Mouse (Mus musculus): ENCODE data around the gene Hbb-bs. TPM values are rescaled to one million over a fixed set of nuclear protein-coding genes. Genes with fewer than 3 reads are reported as not detected.

The Hbb-bs gene
- polyA plus RNA-seq (2015; fragmentation: Nextera tagmentation; extraction: Ambion mirVana) = 4,421 and 5,872 TPM in 2 replicates

- no peak for ATAC-seq (ENCODE audit: low FRiP score, low read depth)
- 94% methylated on average over 4 of the region's 4 CpGs for WGBS
- Histone ChIP-seq H3K9ac (no peak within 1 kb of the TSS), H3K27me3 (no peaks in the 10 kb centered on the region), H3K4me2 (no peak within 1 kb of the TSS), H3K9me3 (no peaks in the 10 kb centered on the region), H3K4me1 (replicated peaks) (no peaks in the 10 kb centered on the region), H3K27ac (replicated peaks) (no peak within 1 kb of the TSS), H3K36me3 (no peaks in the 10 kb centered on the region), H3K4me3 (no peak within 1 kb of the TSS)
These were observed at the start of gene Hbb-bs for GRCm38 (mm10) chr7:103827808-103828207. Gene Hbb-bs, minus strand, starts transcription at chr7:103828096.

- Histone ChIP-seq H3K4me3 (no peak overlapping the region), H3K9ac (no peak overlapping the region), H3K4me2 (no peak overlapping the region), H3K27me3 (no peaks in the 10 kb centered on the region), H3K36me3 (no peaks in the 10 kb centered on the region), H3K27ac (replicated peaks) (no peak overlapping the region), H3K4me1 (replicated peaks) (no peaks in the 10 kb centered on the region), H3K9me3 (no peaks in the 10 kb centered on the region)
- ATAC-seq (ENCODE audit: low FRiP score, low read depth) = no peak
- 89% methylated on average over 2 of the region's 2 CpGs for WGBS
These were observed 49.2 kb upstream of the Hbb-bs start for GRCm38 (mm10) chr7:103877093-103877492.

GRCm38 (mm10) chr7:103874451-103874850, 46.6 kb upstream of the Hbb-bs start:
- H3K9me3 ChIP-seq = no peaks in the 10 kb centered on the region
- 56% methylated on average over 5 of the region's 5 CpGs for WGBS
- no peaks in the 10 kb centered on the region for H3K4me1 ChIP-seq (replicated peaks)

GRCm38 (mm10) chr7:103873064-103873463, 45.2 kb upstream of the Hbb-bs start:
- ATAC-seq (ENCODE audit: low FRiP score, low read depth) = no peak
- no peak overlapping the region for H3K9ac ChIP-seq
- WGBS = 20% methylated on average over 1 of the region's 1 CpGs

More at GRCm38 (mm10) chr7:103874451-103874850, 46.6 kb upstream of the Hbb-bs start:
- Histone ChIP-seq H3K9ac (no peak overlapping the region), H3K4me3 (no peak overlapping the region), H3K36me3 (no peaks in the 10 kb centered on the region), H3K4me2 (no peak overlapping the region), H3K27me3 (no peaks in the 10 kb centered on the region), H3K27ac (replicated peaks) (no peak overlapping the region)
- no peak for ATAC-seq (ENCODE audit: low FRiP score, low read depth)

GRCm38 (mm10) chr7:103870667-103871066, 42.8 kb upstream of the Hbb-bs start:
- Histone ChIP-seq H3K9ac (no peak overlapping the region), H3K9me3 (no peaks in the 10 kb centered on the region), H3K4me3 (no peak overlapping the region), H3K4me2 (no peak overlapping the region), H3K27ac (replicated peaks) (no peak overlapping the region), H3K4me1 (replicated peaks) (no peaks in the 10 kb centered on the region), H3K36me3 (no peaks in the 10 kb centered on the region), H3K27me3 (no peaks in the 10 kb centered on the region)
- no peak for ATAC-seq (ENCODE audit: low FRiP score, low read depth)

More at GRCm38 (mm10) chr7:103873064-103873463, 45.2 kb upstream of the Hbb-bs start:
- Histone ChIP-seq H3K36me3 (no peaks in the 10 kb centered on the region), H3K9me3 (no peaks in the 10 kb centered on the region), H3K4me3 (no peak overlapping the region), H3K4me1 (replicated peaks) (no peaks in the 10 kb centered on the region), H3K27me3 (no peaks in the 10 kb centered on the region), H3K4me2 (no peak overlapping the region), H3K27ac (replicated peaks) (no peak overlapping the region)

GRCm38 (mm10) chr7:103865716-103866115, 37.8 kb upstream of the Hbb-bs start:
- no peak for ATAC-seq (ENCODE audit: low FRiP score, low read depth)
- no peaks in the 10 kb centered on the region for H3K36me3 ChIP-seq
- H3K4me2 ChIP-seq = no peak overlapping the region
- no peak overlapping the region for H3K27ac ChIP-seq (replicated peaks)
- H3K9ac ChIP-seq = no peak overlapping the region
- H3K9me3 ChIP-seq = no peaks in the 10 kb centered on the region
- no peaks in the 10 kb centered on the region for H3K27me3 ChIP-seq
- H3K4me3 ChIP-seq = no peak overlapping the region
- H3K4me1 ChIP-seq (replicated peaks) = no peaks in the 10 kb centered on the region

GRCm38 (mm10) chr7:103861531-103861930, 33.6 kb upstream of the Hbb-bs start:
- Histone ChIP-seq H3K9me3 (no peaks in the 10 kb centered on the region), H3K27me3 (no peaks in the 10 kb centered on the region), H3K4me2 (no peak overlapping the region), H3K4me1 (replicated peaks) (no peaks in the 10 kb centered on the region), H3K36me3 (no peaks in the 10 kb centered on the region), H3K4me3 (no peak overlapping the region), H3K27ac (replicated peaks) (no peak overlapping the region), H3K9ac (no peak overlapping the region)
- ATAC-seq (ENCODE audit: low FRiP score, low read depth) = no peak
- WGBS = 83% methylated on average over 3 of the region's 3 CpGs

GRCm38 (mm10) chr7:103860855-103861254, 33.0 kb upstream of the Hbb-bs start:
- no peak for ATAC-seq (ENCODE audit: low FRiP score, low read depth)
- H3K4me2 ChIP-seq = no peak overlapping the region
- WGBS = 71% methylated on average over 1 of the region's 1 CpGs

GRCm38 (mm10) chr7:103859076-103859475, 31.2 kb upstream of the Hbb-bs start:
- no peak for ATAC-seq (ENCODE audit: low FRiP score, low read depth)
- 80% methylated on average over 2 of the region's 2 CpGs for WGBS
- no peak overlapping the region for H3K4me3 ChIP-seq
- no peak overlapping the region for H3K4me2 ChIP-seq
- H3K27me3 ChIP-seq = no peaks in the 10 kb centered on the region
- no peaks in the 10 kb centered on the region for H3K4me1 ChIP-seq (replicated peaks)
- H3K9ac ChIP-seq = no peak overlapping the region
- no peaks in the 10 kb centered on the region for H3K9me3 ChIP-seq
- no peaks in the 10 kb centered on the region for H3K36me3 ChIP-seq
- H3K27ac ChIP-seq (replicated peaks) = no peak overlapping the region

More at GRCm38 (mm10) chr7:103860855-103861254, 33.0 kb upstream of the Hbb-bs start:
- Histone ChIP-seq H3K36me3 (no peaks in the 10 kb centered on the region), H3K9ac (no peak overlapping the region), H3K4me1 (replicated peaks) (no peaks in the 10 kb centered on the region), H3K27me3 (no peaks in the 10 kb centered on the region), H3K27ac (replicated peaks) (no peak overlapping the region), H3K4me3 (no peak overlapping the region), H3K9me3 (no peaks in the 10 kb centered on the region)

GRCm38 (mm10) chr7:103854669-103855068, 26.8 kb upstream of the Hbb-bs start:
- no peak overlapping the region for H3K27ac ChIP-seq (replicated peaks)
- H3K27me3 ChIP-seq = no peaks in the 10 kb centered on the region
- ATAC-seq (ENCODE audit: low FRiP score, low read depth) = no peak
- no peaks in the 10 kb centered on the region for H3K36me3 ChIP-seq
- H3K9ac ChIP-seq = no peak overlapping the region
- no peaks in the 10 kb centered on the region for H3K4me1 ChIP-seq (replicated peaks)
- WGBS = 71% methylated on average over 1 of the region's 1 CpGs
- H3K4me2 ChIP-seq = no peak overlapping the region
- no peak overlapping the region for H3K4me3 ChIP-seq
- H3K9me3 ChIP-seq = no peaks in the 10 kb centered on the region

GRCm38 (mm10) chr7:103853090-103853489, 25.2 kb upstream of the Hbb-bs start, which contains the start of gene Hbb-y:
Gene Hbb-y, minus strand, starts transcription at chr7:103853216.
- 65% methylated on average over 2 of the region's 2 CpGs for WGBS
- H3K9ac ChIP-seq = no peak within 1 kb of the TSS
- H3K36me3 ChIP-seq = no peaks in the 10 kb centered on the region
- H3K4me3 ChIP-seq = no peak within 1 kb of the TSS
- no peaks in the 10 kb centered on the region for H3K9me3 ChIP-seq
- ATAC-seq (ENCODE audit: low FRiP score, low read depth) = no peak
- no peaks in the 10 kb centered on the region for H3K4me1 ChIP-seq (replicated peaks)
- H3K27ac ChIP-seq (replicated peaks) = no peak within 1 kb of the TSS
- H3K4me2 ChIP-seq = no peak within 1 kb of the TSS
- H3K27me3 ChIP-seq = no peaks in the 10 kb centered on the region

GRCm38 (mm10) chr7:103844525-103845325, 16.8 kb upstream of the Hbb-bs start:
- WGBS = 67% methylated on average over 2 of the region's 2 CpGs
- no peak overlapping the region for H3K9ac ChIP-seq
- no peaks in the 10 kb centered on the region for H3K4me1 ChIP-seq (replicated peaks)
- no peak overlapping the region for H3K27ac ChIP-seq (replicated peaks)
- no peak overlapping the region for H3K4me3 ChIP-seq
- H3K4me2 ChIP-seq = no peak overlapping the region
- no peak for ATAC-seq (ENCODE audit: low FRiP score, low read depth)
- no peaks in the 10 kb centered on the region for H3K9me3 ChIP-seq
- no peaks in the 10 kb centered on the region for H3K27me3 ChIP-seq
- H3K36me3 ChIP-seq = no peaks in the 10 kb centered on the region

GRCm38 (mm10) chr7:103843034-103843433, 15.1 kb upstream of the Hbb-bs start, which contains the start of gene Hbb-bh1:
Gene Hbb-bh1, minus strand, starts transcription at chr7:103843164.
- 94% methylated on average over 2 of the region's 2 CpGs for WGBS
- no peak within 1 kb of the TSS for H3K4me3 ChIP-seq
- H3K36me3 ChIP-seq = no peaks in the 10 kb centered on the region
- no peaks in the 10 kb centered on the region for H3K4me1 ChIP-seq (replicated peaks)
- H3K27me3 ChIP-seq = no peaks in the 10 kb centered on the region
- no peak within 1 kb of the TSS for H3K4me2 ChIP-seq
- no peak within 1 kb of the TSS for H3K27ac ChIP-seq (replicated peaks)
- ATAC-seq (ENCODE audit: low FRiP score, low read depth) = no peak
- no peak within 1 kb of the TSS for H3K9ac ChIP-seq
- no peaks in the 10 kb centered on the region for H3K9me3 ChIP-seq
